Mouse (Mus musculus): Measurements from ENCODE around the gene Osbpl7.

Osbpl7 gene

DNA sequence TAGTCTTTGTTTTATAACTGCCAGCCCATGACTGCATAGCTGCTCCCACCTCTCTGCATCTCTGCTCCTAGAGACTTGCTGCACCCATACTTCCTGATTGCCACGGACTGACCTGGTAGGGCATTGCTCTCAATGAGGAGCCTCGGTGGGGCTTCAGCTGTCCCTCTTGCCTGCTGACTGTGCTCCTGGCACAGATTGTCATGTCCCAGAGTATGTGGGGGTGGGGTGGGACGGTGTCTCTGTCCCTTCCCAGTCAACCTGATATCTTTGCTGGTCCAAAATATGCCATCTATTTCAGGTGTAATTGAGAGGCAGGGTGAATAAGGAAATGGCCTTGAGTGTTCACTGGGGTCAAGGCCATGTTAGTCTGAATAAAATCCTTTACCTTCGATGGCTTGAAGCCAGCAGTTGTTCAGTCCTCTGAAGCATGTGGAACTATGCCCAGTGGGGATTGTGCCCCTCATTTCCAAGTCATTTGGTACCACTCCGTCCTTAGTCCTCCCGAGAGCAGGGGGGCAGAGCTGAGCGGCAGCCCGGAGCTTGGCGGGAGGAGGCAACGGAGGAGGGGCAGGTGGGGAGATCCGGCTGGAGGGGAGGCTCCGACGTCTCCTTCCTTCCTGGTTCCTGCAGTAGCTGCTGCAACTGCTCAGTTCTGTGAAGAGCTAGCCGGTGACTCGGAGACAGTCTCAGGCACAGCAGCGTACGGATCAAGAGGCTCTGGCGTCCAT is at the start of gene Osbpl7:
Gene Osbpl7, plus strand, starts transcription at position 413 of the 728 bp plus-strand sequence.
- DNase-seq: peak; percentile 84

DNA sequence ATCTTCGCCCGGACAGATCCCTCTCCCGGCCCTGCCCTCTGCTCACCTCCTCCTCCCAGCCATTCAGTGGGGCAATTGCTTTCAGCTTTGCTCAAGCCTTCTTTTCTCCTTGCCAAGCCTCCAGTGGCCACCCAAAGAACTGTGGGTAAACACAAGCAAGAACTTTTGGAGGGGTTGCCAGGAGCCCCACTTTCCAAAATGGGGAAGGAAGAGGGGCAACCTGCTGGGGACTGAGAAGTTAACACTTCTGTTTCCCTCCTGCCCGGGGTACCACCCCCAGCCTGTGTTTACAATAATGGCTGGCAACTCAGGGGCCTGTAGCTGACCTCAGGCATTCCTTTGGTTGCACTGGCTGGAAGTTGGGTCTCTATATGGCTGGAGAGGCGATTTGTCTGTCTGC is 47.3 kb upstream of the Osbpl7 start:
- no peak for DNase-seq

DNA sequence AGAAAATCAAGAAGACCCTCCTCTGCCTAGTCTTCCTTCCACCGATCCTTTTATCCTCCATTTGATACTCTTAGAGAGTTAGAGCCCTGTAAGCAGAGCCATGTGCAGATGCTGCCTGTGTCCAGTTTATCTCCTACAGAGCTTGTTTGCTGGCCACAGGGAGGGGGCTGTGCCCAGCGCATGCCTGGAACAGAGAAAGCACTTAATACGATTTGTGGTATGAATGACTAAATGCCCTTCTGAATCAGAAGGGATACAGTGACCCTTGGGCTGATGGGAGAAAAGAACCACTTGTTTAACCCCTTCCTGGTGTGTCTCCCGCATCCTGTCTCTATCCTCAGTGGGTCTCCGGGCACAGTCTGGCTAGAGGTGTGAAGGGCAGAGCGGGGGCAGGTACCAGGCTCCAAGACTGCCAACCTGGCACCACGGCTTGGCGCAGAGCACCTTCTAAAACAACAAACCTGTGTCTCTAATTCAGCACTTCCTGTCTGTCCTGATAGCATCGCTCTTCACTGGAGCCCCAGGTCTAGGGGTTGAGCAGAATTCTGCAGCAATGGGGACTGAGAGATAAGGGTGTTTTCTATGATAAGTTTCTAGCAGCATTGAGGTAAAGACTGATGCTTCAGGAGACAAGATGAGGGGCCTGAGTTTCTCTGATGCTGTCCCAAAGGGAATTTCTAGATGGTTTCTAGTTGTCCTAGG is 43.2 kb upstream of the Osbpl7 start:
- DNase-seq: no peak

DNA sequence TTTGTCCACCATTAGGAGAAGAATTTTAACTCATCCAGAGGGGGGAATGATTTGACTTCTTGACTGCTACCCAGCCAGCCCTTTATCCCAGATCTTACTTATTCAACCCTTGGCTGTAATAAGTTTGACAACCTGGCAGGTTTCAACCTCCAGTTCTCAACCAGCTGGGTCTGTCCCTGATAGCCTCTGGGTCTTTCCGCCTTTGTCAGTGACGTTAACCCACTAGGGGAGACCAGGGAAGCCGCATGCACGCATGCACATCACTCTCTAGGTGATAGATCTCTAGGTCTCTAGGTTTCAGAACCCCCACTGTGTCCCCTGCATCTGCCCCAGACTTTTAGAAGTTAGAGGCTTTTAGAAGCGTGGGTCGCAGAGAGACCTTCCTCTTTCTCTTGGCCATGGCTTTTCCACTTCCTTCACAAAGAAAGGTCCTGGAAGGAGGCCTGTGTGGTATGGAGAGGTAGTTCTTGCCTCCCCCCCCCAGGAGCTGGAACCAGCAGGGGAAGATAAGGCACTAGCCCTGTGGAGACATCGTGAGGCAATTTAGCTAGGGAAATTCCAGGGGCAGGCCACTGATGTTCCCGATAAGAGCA is 41.1 kb upstream of the Osbpl7 start:
- no peak for DNase-seq

DNA sequence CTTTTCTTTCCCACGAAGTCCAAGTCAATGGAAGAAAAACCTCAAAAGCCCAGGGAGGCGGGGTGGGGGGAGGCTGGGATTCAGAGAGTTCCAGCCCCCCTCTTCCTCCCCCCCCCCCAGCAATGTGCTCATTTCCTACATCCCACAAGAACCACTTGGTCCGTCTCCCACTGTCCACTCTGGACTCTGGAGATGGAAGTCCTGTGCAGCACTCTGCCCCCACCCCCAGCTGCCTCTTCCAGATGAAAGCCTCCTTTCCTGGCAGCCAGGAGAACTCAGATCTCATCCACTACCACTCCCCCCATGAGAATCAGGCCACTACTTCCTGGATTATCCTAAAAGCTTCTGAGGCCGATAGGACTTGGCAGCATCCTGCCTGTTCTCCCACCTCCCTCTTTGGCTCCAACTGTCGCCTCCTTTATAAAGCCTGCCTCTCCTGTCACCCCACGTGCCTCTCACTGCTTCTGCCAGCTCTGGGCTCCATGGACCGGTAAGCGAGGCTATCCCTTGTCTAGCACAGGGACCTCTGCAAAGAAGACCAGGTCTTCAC is 37.2 kb upstream of the Osbpl7 start, which contains the start of gene Sp6:
Gene Sp6, plus strand, starts transcription at position 274 of the 550 bp plus-strand sequence.
- no peak for DNase-seq

DNA sequence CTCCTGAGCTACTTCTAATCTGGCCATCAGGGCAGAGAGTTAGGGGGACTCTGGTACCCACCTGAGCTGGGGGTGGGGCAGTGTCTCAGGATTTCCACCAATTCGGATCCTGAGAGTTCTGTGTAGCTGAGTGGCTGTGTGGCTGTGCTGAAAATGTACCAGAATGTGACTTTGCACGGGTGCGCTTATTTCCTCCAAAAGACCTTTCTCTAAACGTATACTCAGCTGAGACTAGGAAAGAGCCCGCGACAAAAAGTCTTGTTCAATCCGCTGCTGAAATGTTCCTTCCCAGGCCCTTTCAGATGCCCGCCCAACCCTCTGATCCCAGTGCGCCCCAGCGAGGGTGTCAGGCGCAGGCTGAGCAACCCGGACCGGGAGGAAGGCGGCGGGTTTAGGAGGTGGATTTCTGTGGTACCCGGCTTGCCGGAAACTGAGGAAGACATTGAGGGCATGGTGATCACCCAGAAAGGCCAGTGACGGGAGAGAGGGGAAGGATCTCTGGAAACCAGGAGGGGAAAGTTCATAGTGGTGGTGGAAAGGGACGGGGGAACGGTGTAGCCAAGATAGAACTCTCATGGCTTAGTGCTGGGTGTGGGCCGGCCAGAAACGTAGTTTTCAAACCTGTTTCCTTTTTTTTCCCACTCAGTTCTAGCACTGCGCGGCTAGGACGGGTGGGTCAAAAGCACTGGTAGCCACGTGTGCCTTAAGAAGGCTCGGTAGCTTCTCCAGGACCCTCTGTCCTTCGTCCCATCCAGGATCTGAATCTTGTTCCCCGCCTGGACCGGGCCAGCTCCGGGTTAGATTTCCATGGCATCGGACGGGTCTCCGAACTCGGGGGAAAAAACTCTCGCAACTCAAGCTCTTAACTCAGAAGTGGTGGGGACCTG is 32.5 kb upstream of the Osbpl7 start:
- peak; percentile 41 for DNase-seq

DNA sequence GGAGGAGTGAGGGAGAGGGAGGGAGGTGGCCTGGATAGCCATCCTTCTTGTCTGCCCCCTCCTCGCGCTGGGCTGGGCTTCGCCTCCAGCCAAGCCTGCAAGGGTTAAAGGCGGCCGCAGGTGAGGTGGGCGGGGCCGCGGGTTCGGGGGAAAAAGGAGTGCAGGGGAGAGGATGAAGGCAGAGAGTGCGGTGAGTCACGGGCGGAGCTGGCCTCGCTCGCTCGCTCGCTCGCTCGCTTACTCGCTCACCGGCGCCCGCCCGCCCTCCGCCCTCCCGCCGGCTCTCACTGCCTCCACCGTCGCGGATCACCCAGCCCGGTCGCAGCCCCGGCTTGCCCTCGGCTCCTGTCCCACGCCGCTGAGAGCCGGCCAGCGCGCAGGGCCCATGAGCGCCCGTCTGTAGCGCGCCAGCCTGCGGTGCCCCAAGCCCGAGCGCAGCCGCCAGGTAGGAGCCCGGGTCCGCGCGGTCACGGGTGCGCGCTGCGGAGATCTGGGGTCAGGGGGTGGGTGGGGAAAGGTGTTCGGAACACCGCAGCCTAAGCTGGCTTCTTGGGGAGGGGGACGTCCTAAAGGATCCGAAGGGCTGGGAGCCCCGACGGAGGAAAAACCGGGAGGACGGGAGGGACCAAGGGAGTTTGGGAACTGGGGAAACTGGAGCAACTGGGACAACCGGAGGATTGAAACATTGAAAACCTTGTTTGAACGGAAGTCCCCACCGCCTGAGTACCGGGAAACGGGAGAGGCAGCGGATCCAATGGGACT is 31.7 kb upstream of the Osbpl7 start:
- peak; percentile 44 for DNase-seq

DNA sequence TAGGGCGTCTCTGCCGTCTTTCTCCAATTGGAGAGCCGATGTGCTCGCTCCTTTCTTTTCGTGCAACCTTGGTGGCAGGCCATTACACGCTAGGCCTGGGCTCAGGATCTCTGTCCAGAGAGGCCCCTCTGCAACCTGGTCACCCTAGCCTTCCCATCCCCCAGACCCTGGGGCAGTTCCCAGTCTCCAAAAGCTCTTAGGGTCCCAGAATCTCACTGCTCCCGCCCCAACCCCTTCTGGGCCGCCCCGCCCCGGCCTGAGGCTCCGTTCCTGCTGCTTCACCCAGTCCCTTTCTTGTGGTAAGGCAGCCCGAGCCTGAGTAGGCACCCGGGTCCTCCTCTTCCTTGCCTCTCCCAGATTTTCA is 31.1 kb upstream of the Osbpl7 start:
- no peak for DNase-seq

DNA sequence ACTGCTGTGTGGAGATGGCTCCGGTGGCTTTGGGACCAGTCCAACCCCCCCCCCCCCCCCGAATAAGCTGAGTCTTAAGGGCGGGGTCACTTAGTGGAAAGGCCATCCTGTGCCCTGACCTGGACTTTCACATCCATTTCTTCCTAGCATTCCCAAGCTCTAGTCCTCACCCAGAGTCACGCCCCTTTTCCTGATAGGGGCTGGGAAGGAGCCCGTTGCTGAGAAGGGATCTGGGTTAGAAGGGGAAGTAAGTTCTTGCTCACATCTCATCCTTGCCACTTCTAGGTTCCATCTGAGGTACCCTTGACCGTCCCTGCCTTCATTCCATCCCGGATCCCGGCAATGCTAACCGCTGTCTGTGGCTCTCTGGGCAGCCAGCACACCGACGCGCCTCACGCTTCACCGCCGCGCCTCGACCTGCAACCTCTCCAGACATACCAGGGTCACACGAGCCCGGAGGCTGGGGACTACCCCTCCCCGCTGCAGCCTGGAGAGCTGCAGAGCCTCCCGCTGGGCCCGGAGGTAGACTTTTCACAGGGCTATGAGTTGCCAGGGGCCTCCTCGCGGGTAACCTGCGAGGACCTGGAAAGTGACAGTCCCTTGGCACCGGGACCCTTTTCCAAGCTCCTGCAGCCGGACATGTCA is 29.2 kb upstream of the Osbpl7 start:
- DNase-seq: peak; percentile 37

DNA sequence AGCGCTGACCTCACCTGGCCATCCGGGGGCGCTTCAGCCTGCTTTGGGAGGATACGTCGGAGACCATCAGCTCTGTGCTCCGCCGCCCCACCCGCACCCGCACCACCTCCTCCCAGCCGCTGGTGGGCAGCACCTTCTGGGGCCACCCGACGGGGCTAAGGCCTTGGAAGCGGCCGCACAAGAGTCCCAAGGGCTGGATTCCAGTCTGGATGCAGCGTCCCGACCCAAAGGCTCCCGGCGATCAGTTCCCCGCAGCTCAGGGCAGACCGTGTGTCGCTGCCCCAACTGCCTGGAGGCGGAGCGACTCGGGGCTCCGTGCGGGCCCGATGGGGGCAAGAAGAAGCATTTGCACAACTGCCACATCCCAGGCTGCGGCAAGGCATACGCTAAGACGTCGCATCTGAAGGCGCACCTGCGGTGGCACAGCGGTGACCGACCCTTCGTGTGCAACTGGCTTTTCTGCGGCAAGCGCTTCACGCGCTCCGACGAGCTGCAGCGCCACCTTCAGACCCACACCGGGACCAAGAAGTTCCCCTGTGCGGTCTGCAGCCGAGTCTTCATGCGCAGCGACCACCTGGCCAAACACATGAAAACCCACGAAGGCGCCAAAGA is 28.4 kb upstream of the Osbpl7 start:
- DNase-seq: peak; percentile 87

DNA sequence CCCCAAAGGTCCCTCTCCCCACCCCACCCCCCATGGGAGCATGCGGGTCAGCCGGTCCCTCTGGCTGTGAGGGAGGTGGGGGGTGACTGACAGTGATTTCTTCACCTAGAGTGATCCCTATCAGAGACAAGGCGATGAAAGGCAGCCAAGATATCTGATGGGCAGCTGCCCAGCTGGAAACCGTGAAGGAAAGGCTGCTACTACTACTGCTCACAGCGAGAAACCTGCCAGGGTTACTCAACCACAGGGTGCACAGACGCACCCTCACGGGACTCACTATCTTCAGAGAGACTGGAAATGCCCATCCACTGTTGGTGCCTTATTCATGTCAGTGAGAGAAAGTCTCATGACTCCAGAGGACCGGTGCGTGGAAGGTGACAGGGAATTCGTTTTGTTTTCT is 25.5 kb upstream of the Osbpl7 start:
- no peak for DNase-seq

DNA sequence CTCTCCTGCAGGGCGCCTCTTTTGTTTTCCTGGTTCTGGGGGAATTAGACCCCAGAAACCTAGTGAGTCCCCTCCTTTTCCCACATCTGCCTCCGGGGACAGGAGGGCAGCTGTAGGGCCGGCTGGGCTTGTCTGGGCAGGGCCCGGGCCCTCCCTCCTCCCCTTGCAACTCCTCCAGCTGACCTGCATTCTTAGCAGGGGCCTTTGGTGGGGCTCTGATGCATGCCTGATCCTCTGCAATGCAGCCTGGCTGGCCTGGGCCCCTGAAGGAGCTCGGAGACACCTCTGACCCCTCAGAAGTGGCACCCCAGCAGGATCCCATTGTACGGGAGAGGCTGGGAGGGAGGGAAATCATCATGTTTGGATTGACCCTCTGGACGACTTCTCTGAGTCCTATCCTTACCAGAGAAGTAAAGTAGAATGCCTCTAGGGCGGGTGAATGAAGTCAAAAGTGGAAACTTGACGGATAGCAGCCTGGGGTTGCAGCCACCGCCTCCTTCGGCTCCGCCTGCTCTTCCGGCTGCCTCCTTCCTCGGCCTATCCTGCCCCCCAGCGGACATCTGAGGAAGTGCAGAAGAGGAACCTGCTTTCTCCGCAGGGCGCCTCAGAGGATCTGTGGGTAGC is 24.6 kb upstream of the Osbpl7 start:
- DNase-seq: peak; percentile 92

DNA sequence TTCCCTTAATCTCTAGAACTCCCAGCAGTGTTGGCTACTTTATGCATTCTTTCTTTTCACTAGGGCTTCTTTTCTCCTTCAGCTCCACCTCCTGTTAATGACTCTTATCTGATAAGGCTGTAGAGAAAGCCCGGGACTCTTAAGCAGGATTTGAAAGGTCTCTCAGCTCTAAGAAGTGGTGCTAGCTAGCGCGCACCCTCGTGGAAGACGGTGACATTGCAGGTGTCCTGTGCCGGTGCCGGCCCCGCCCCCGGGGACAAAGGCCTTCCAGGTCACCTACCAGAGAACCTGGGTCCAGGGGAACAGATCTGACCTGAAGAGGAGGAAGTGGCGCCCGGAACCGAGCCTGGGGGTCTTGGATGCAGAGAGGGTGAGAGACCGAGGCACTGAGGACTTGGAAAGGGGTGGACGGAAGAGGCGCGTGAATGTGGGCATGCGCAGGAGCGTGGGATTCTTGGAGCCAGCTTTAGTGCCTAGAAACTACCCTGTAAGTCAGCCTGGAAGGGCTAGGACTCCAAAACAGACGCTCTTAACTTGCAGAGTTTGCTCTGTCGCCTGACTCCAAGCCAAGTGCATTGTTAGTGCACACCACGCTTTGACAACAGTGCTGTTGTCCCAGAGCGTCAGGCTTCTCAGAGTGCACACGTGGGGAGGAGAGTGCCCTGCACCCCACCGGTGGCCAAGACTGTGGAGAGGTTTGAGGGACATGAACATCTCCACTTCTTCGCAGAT is 20.6 kb upstream of the Osbpl7 start, which contains the start of gene Scrn2:
Gene Scrn2, plus strand, starts transcription at position 253 of the 732 bp plus-strand sequence.
- DNase-seq: peak; percentile 90

DNA sequence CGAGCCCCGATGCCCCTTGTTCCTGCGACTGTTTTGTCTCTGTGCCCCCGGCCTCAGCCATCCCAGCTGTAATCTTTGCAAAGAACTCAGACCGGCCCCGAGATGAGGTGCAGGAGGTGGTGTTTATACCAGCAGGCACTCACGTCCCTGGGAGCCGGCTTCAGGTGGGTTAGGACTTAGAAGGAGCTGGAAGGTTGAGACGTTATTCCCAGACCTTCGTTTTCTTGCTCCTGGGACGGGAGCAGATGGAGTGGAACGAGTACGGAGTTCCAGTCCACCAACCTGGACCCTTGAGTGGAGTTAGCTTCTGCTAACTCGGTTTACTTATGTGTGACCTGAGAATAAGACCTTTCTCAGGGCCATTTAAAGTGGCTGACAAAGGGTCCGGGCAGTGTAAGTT is 20.0 kb upstream of the Osbpl7 start:
- no peak for DNase-seq

DNA sequence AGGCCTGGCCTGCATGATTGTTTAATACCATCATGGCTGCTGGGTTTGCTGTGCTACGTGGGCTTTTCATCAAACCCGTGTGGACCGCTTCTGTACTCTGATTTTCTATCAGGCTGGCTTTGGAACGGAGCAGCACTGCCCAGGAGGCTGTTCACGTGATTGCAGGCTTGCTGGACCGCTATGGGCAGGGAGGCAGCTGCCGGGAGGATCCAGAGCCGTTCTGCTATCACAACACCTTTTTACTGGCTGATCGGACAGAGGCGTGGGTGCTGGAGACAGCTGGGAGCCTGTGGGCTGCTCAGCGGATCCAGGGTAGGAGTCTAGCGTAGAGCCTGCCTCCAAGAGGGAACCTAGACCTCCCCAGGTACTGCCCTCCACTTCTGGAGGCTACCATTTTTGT is 18.5 kb upstream of the Osbpl7 start:
- DNase-seq: no peak

DNA sequence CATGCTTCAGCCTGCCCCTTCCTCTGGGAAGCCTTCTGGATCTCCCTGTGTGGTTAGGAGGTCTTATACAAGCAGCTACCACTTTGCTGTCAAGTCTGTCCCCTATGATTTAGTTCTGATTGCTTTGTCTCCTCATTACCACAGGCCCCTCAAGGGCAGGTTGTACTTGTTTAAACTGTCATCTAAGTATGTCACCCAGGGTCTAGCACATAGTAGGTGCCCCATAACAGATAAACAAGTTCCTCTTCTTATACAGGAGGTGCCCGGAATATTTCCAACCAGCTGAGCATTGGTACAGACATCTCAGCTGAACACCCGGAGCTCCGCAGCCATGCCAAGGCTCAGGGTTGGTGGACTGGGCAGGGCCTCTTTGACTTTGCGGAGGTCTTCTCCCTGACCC is 17.9 kb upstream of the Osbpl7 start:
- DNase-seq: no peak

DNA sequence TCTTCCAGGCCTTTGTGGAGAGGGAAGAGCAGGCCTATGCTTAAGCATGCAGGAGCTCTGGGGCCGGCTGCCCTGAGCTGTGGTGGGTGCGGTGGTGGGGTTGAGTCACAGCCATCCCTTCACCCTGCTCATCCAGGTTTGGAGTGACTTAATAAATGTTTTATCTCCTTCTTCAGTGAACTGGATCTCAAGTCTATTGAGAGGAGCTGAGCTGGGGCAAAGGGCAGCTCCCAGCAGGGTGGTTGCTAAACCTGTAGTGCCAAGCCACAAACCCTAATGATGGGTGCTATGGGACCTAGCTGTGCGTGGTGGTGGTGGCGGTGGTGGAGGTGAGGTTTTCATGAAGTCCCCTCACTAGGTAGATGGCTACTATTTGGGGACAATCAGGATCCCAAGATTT is 16.6 kb upstream of the Osbpl7 start:
- DNase-seq: no peak

DNA sequence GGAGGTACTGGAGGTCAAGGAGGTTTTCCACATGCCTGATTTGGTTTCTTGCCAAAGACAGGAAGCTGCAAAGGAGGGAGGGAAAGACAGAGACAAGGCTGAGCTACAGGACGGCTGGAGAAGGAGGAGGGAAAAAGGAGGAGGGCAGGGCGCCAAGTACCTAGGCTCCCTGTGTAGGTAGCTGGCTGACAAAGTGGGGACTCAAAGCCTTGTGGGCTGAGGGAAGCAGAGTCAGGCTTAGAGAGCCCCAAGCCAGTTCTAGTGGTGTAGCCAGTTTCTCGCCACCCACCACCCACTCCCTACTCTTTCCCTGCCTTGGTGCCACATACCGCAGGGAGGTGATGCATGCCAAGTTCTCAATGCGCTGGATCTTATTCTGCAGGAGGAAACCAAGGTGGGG is 14.3 kb upstream of the Osbpl7 start:
- no peak for DNase-seq

DNA sequence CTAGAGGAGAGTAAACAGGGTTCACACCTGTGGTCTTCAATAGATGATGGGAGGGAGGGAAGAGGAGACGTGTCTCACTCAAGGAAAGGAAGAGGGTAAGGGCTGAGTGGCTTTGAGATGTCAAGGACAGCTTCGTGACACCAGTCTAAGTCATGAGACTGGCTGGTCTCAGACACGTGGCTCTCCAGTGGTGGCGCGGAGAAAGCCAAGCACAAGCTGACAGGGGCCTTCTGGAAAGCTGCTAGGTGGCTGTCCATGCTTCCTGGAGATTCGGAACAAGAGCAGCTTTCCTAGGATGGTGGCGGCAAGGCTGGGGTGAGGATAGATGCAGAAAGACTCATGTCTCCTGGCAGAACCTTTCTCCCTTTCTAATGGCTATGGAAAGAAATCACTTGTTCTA is 11.5 kb upstream of the Osbpl7 start:
- no peak for DNase-seq

Data from embryo, embryonic 11 days (tissue).